Mouse (Mus musculus) heart, adult 2 months (tissue): ENCODE measurements around the gene Dse.

ENCODE experiments used
- CTCF ChIP-seq: fragments of 200-600 bp; IDR thresholded peaks from 2 replicates; pipeline ENCODE4 v1.8.1; 2022; ENCODE audit warnings: antibody characterized with exemption, mild to moderate bottlenecking, moderate library complexity
- EP300 ChIP-seq: fragments of 200-500 bp; IDR thresholded peaks from 2 replicates; pipeline ENCODE4 v1.6.1; 2011; ENCODE audit warnings: low read depth, low read length, control low read depth; ENCODE audit not compliant: insufficient read depth
- POLR2A ChIP-seq: fragments of 200-500 bp; IDR thresholded peaks from 2 replicates; pipeline ENCODE4 v1.6.1; 2011; ENCODE audit warnings: mild to moderate bottlenecking, low read depth, low read length, control low read depth; ENCODE audit not compliant: insufficient read depth

- TF ChIP-seq POLR2A (no peak), CTCF (no peak), EP300 (no peak)
Observed at GRCm38 (mm10) chr10:34185556-34185955, 22.0 kb downstream of the Dse start.
